Mouse (Mus musculus) hindbrain, embryonic 15.5 days (tissue): ENCODE measurements around the gene Pparg. TPM values are rescaled to one million over a fixed set of nuclear protein-coding genes. Genes with fewer than 3 reads are reported as not detected.

Experiments used
- ATAC-seq: fragments of 200-750 bp; cut with Nextera tagmentation; 2 replicates; pipeline ENCODE4 v1.8.0; 2017; ENCODE audit warnings: low read depth, moderate number of reproducible peaks, moderate TSS enrichment; ENCODE audit not compliant: low FRiP score
- H3K27ac ChIP-seq: fragments of 300-500 bp; sonication (generic); replicated peaks from 2 replicates; pipeline ENCODE4 v1.5.1; 2015; ENCODE audit warnings: mild to moderate bottlenecking, inconsistent platforms
- H3K27me3 ChIP-seq: fragments of 300-500 bp; sonication (generic); 2 replicates; pipeline ENCODE4 v1.6.1; 2015; ENCODE audit warnings: control low read depth, inconsistent platforms
- H3K36me3 ChIP-seq: fragments of 300-500 bp; sonication (generic); 2 replicates; pipeline ENCODE4 v1.6.1; 2015; ENCODE audit warnings: control low read depth, inconsistent platforms
- H3K4me1 ChIP-seq: fragments of 300-500 bp; sonication (generic); replicated peaks from 2 replicates; pipeline ENCODE4 v1.6.1; 2015; ENCODE audit warnings: control low read depth, inconsistent platforms
- H3K4me2 ChIP-seq: fragments of 300-500 bp; sonication (generic); 2 replicates; pipeline ENCODE4 v1.6.1; 2015; ENCODE audit warnings: moderate library complexity, mild to moderate bottlenecking, inconsistent platforms
- H3K4me3 ChIP-seq: fragments of 300-500 bp; sonication (generic); 2 replicates; pipeline ENCODE4 v1.5.1; 2015; ENCODE audit warnings: mild to moderate bottlenecking, inconsistent platforms
- H3K9ac ChIP-seq: fragments of 300-500 bp; sonication (generic); 2 replicates; pipeline ENCODE4 v1.6.1; 2015; ENCODE audit warnings: inconsistent platforms
- H3K9me3 ChIP-seq: fragments of 300-500 bp; sonication (generic); 2 replicates; pipeline ENCODE4 v1.6.1; 2016; ENCODE audit warnings: control low read depth, inconsistent platforms
- WGBS: fragments of 180-500 bp; shearing (Covaris S2); methylation state at CpG from one replicate; pipeline ENCODE4 v1.1.7; 2015; 5-methylcytosine and 5-hydroxymethylcytosine counted together
- polyA plus RNA-seq: library from polyadenylated mRNA; unstranded; fragments of >200 nt; fragmentation: Nextera tagmentation; extraction: Ambion mirVana; gene quantifications from 2 replicates; pipeline ENCODE4 v1.2.1, GENCODE M21; 2015

The Pparg gene
- polyA plus RNA-seq, 1 experiment from 2014 or later: 0.58 TPM

DNA sequence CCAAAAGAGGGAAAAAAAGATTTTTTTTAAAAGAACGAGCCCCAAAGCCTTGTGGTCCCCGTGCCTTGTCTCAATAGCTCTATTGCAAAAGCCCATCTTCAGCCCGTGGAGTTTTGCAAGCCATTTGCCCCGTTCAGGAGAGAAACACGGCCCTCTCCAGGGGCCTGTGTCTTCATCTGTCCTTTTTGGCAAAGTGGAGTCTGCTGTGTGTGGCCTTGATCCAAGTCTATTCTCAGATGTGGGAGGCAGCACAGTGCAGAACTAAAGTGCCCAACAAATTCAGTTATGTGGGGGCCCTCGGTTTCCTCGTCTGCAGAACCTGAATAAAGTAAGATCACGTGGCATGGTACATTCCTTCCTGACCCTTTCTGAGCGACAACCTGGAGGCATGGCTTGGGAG is 162.4 kb downstream of the Pparg start:
- Histone ChIP-seq H3K9ac (no peak overlapping the region), H3K27ac (no peak overlapping the region), H3K9me3 (no peaks in the 10 kb centered on the region), H3K36me3 (no peaks in the 10 kb centered on the region), H3K4me1 (no peaks in the 10 kb centered on the region), H3K4me2 (no peak overlapping the region), H3K4me3 (no peak overlapping the region), H3K27me3 (no peaks in the 10 kb centered on the region)
- WGBS: 68% methylated on average over 9 of the region's 9 CpGs
- ATAC-seq: no peak

DNA sequence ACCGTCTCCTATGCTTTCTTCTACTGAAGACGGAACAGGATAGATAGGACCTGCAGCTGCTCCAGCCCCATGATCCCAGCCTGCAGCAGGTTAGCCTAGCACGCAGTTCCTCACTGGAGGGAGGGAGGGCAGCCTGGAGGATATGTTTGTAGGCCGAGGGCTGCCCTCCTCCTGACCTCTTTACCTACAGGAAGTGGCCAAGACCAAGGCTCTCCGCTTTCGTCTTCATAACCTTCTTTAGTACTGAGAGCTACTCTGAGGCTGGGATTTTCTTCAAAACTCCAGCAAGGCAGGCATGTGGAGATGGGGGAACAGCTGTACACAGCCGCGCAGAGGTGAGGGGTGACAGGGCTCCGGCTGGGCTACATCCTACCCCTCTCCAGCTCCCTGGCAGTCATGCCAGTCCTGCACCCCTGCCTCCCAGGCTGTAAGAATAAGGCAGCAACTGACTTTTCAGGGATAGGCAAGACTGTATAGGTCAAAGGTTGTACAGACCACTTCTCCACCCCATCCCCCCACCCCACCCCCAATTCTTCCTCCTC is 163.8 kb downstream of the Pparg start:
- WGBS: 85% methylated on average over 9 of the region's 9 CpGs

DNA sequence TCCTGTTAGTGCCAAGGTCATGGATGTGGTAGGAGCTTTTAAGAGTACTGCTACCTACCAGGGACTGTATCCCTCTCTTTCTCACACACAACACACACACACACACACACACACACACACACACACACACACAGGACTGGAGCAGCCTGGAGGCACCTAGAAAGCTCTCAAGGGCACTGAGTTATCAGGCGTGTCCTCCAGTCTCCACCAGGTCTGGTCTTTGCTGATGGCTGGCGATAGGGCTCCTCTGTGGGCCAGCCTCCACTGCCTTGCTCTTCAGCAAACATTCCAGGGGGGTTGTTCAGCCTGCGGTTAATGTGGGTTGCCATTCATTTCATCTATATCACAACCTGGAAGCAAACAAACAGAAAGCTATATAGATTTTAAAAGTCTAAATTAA is 166.7 kb downstream of the Pparg start:
- Histone ChIP-seq H3K9ac (no peak overlapping the region), H3K36me3 (no peaks in the 10 kb centered on the region), H3K27ac (no peak overlapping the region), H3K4me3 (no peak overlapping the region), H3K27me3 (no peaks in the 10 kb centered on the region), H3K9me3 (no peaks in the 10 kb centered on the region), H3K4me1 (no peaks in the 10 kb centered on the region), H3K4me2 (no peak overlapping the region)
- WGBS: 95% methylated on average over 3 of the region's 3 CpGs
- no peak for ATAC-seq

More for the DNA sequence above, 163.8 kb downstream of the Pparg start:
- H3K9ac ChIP-seq: no peak overlapping the region
- no peaks in the 10 kb centered on the region for H3K4me1 ChIP-seq
- H3K27ac ChIP-seq: no peak overlapping the region
- H3K4me3 ChIP-seq: no peak overlapping the region
- no peaks in the 10 kb centered on the region for H3K27me3 ChIP-seq
- no peak for ATAC-seq
- H3K4me2 ChIP-seq: no peak overlapping the region
- H3K36me3 ChIP-seq: no peaks in the 10 kb centered on the region
- H3K9me3 ChIP-seq: no peaks in the 10 kb centered on the region

DNA sequence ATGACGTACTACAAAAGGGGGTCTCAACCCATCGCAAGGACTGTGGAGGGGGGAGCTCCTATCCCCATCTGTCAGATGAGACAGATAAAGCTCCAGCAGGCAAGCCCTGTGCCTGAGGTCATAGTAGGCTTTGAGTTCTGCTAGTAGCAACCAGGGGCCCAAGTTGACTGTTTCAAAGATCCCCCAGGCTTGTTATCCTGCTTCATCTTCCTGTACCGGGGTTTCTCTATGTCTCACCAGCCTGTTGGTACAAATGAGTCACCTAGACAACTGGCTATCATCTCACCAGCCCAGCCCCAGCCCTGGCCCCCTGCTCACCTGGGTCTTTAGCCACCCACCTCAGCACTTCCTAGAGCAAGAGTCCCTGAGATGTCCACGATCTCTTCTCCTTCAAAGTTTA is 167.6 kb downstream of the Pparg start:
- ATAC-seq: no peak

DNA sequence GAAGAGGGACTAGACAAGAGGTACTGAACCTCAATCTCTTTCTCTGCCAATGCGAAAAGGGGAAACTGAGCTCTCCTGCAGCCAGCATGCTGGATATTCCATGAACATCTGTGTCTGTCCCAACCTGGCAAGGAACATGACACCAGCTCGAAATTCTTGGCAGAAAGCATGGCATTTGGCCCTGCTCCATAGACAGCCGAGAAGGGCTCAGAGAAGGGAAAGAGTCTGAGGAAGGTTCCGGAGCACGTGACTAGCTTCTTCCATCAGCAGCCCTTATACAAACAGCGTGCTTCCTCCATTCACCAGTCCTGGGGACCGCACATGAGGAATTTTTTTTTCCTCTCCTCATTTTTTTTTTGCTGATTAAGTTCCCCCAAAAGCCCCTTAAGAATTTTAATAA is 173.9 kb downstream of the Pparg start:
- H3K27me3 ChIP-seq: no peaks in the 10 kb centered on the region
- H3K9me3 ChIP-seq: no peaks in the 10 kb centered on the region
- no peak for ATAC-seq
- WGBS: 66% methylated on average over 7 of the region's 7 CpGs
- H3K27ac ChIP-seq: no peak overlapping the region
- H3K36me3 ChIP-seq: no peaks in the 10 kb centered on the region
- H3K4me2 ChIP-seq: no peak overlapping the region
- peaks cover 7% of the 10 kb centered on the region; the same call in 1 of the 2 replicates for H3K4me1 ChIP-seq
- H3K9ac ChIP-seq: no peak overlapping the region
- no peak overlapping the region for H3K4me3 ChIP-seq

More for the DNA sequence above, 167.6 kb downstream of the Pparg start:
- H3K9ac ChIP-seq: no peak overlapping the region
- no peaks in the 10 kb centered on the region for H3K4me1 ChIP-seq
- WGBS: 91% methylated on average over 4 of the region's 4 CpGs
- H3K27ac ChIP-seq: no peak overlapping the region
- H3K9me3 ChIP-seq: no peaks in the 10 kb centered on the region
- no peaks in the 10 kb centered on the region for H3K36me3 ChIP-seq
- no peak overlapping the region for H3K4me2 ChIP-seq
- H3K4me3 ChIP-seq: no peak overlapping the region
- no peaks in the 10 kb centered on the region for H3K27me3 ChIP-seq

DNA sequence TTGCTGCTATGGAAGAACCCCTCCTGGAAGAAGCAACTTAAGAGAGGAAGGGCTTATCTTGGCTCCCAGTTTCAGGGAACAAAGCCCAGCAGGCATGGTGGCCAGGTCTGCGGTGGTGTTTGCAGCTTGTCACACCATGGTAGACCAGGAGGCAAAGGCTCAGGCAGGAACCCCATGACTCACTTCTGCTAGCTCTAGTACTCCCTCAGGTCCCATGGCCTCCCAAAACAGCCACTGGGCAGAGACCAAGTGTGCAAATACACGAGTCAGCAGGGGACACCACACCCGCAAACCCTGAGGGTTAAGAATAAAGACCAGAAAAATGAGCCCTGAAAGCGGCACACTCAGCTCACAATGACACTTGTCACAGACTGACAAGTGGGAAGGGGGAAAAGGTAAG is 175.4 kb downstream of the Pparg start:
- Histone ChIP-seq H3K9ac (no peak overlapping the region), H3K4me2 (no peak overlapping the region), H3K27ac (no peak overlapping the region), H3K4me1 (peaks cover 7% of the 10 kb centered on the region; the same call in 1 of the 2 replicates), H3K27me3 (no peaks in the 10 kb centered on the region), H3K4me3 (no peak overlapping the region), H3K9me3 (no peaks in the 10 kb centered on the region), H3K36me3 (no peaks in the 10 kb centered on the region)
- ATAC-seq: no peak
- 60% methylated on average over 4 of the region's 4 CpGs for WGBS

DNA sequence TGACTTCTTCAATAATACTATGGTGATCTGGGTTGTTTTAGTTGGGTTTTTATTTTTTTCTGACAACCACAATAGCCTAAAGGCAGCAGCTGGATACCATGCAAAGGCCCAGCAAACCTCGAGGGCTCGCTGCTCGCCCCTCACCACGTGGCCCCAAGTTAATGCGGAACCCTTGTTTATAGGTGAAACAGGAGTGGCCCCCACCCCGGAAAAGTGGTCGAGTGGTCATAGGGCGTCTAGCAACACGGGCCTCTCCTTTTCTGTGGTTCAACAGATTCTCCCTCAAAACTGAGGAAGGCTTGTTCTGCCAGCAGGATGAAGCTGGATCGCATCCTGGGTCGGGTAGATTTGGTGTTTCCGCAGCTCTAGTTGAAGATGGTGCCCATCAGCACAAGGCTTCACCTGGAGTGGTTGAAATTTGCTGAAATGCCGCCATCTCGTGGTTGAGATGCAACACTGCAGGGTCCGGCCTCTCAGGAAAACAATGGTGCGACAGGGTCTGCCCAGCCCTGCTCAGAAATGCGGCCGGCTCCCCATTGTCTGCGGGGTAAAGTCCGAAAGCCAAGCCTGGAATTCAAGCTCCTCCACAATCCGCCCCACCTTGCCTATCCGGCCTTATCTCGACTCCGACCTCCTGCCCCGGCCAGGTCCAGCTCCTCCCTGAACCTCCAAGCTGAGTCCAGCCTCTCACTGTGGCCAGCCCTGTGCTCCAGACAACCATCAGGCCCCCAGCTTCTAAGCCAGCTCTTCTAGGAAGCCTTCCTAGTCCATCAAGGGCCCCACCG is 178.1 kb downstream of the Pparg start:
- Histone ChIP-seq H3K27ac (no peak overlapping the region), H3K4me1 (peaks cover 11% of the 10 kb centered on the region), H3K36me3 (no peaks in the 10 kb centered on the region), H3K4me3 (peak overlapping the region; percentile 36), H3K4me2 (peak overlapping the region; percentile 74), H3K9me3 (no peaks in the 10 kb centered on the region), H3K27me3 (no peaks in the 10 kb centered on the region), H3K9ac (peak overlapping the region; percentile 50)
- peak; percentile 91 for ATAC-seq
- WGBS: 23% methylated on average over 26 of the region's 26 CpGs

Other genes starting within 250 kb of the Pparg start
- 61.3 and 61.7 TPM in 2 replicates for gene Syn2, start 226.0 kb upstream of the Pparg start, polyA plus RNA-seq
- gene Gm17482, start 133.6 kb upstream of the Pparg start, polyA plus RNA-seq: not detected in 2 replicates
- gene Timp4, start 108.7 kb upstream of the Pparg start, polyA plus RNA-seq: 23.2 and 27.1 TPM in 2 replicates
- 30.3 and 35.3 TPM in 2 replicates for gene Tsen2, start 183.7 kb downstream of the Pparg start, polyA plus RNA-seq
- gene Mkrn2os, start 231.6 kb downstream of the Pparg start, polyA plus RNA-seq: 0.35 and 0.49 TPM in 2 replicates
- 32.0 and 36.7 TPM in 2 replicates for gene Mkrn2, start 241.0 kb downstream of the Pparg start, polyA plus RNA-seq